Mouse (Mus musculus): ENCODE data around the gene Tln1.

Gene Tln1

DNA sequence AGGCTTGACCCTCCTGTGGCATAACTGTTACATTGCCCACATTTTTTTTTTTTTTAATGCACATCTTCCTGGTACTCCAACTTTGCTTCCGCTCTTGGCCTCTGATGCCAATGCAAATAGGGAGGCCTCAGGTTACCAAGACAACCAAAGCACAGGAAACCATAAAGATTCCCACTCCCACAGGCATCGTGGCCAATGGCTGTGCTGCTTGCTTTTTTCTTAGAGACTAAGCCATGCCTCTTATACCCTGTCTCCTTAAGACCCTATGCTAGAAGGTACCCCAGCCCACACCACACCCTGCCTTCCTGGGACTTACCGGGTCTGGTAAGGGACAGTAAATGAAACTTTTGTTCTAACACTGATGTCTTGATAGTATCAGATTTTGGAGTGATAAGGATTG, 31.0 kb upstream of the Tln1 start:
- no peaks in the 10 kb centered on the region for H3K4me1 ChIP-seq (replicated peaks; ENCODE audit: low read depth, low read length)

DNA sequence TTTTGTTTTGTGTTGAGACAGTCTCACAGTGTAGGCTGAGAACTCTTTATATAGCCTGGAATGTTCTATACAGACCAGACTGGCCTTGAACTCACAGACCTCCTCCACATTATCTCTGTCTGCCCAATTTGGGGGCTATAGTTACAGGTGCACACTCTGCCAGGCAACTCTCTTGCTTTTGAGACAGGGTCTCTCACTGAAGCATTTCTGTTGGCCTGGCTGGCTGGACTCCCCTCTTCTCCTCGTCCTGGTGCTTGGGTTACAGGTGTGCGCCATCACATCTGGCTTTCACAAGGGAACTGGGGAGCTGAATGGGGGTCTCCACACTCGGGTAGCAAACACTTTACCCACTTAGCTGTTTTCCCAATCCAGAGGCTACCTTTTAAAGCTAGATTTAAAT, 29.5 kb upstream of the Tln1 start:
- Histone ChIP-seq H3K27me3 (ENCODE audit: insufficient read depth, low read length) (peaks cover 2% of the 10 kb centered on the region; the same call in 1 of the 2 replicates), H3K4me3 (replicated peaks; ENCODE audit: low read length) (no peak overlapping the region), H3K36me3 (ENCODE audit: insufficient read depth, low read length) (no peaks in the 10 kb centered on the region), H3K4me1 (replicated peaks; ENCODE audit: low read depth, low read length) (peaks cover 2% of the 10 kb centered on the region; the same call in 1 of the 2 replicates), H3K9me3 (ENCODE audit: low read length) (no peaks in the 10 kb centered on the region)
- TF ChIP-seq NANOG (IDR thresholded peaks at IDR 0.05; ENCODE audit: borderline replicate concordance, low read length) (no peak), CTCF (conservative IDR thresholded peaks at IDR 0.05; ENCODE audit: low read length) (no peak), POU5F1 (IDR thresholded peaks at IDR 0.05; ENCODE audit: borderline replicate concordance, low read length) (no peak)

More for the DNA sequence above, 31.0 kb upstream of the Tln1 start:
- H3K36me3 ChIP-seq (ENCODE audit: insufficient read depth, low read length), result no peaks in the 10 kb centered on the region
- no peak overlapping the region for H3K4me3 ChIP-seq (replicated peaks; ENCODE audit: low read length)
- TF ChIP-seq POU5F1 (IDR thresholded peaks at IDR 0.05; ENCODE audit: borderline replicate concordance, low read length) (no peak), CTCF (conservative IDR thresholded peaks at IDR 0.05; ENCODE audit: low read length) (no peak)
- no peaks in the 10 kb centered on the region for H3K9me3 ChIP-seq (ENCODE audit: low read length)
- H3K27me3 ChIP-seq (ENCODE audit: insufficient read depth, low read length), result peaks cover 2% of the 10 kb centered on the region; the same call in 1 of the 2 replicates

DNA sequence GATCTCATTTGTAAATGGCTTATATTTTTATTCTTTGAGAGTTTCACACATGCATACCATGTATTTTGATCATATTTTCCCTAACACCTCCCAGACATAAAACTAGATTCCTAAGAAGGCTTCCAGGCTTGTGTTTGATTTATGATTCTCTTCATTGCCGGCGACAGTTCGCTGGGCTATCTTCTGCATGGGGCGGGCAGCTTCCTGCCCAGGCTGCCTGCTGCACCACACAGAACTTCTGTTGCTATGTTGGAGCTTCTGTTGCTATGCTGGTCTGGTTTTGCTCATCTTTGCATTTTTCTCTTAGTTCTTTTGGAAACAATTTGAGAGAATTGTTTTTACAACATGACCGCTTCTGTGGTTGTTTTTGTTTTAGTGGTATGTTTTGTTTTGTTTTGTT, 29.1 kb upstream of the Tln1 start:
- H3K36me3 ChIP-seq (ENCODE audit: insufficient read depth, low read length), result no peaks in the 10 kb centered on the region
- H3K4me1 ChIP-seq (replicated peaks; ENCODE audit: low read depth, low read length), result peaks cover 6% of the 10 kb centered on the region
- no peak overlapping the region for H3K4me3 ChIP-seq (replicated peaks; ENCODE audit: low read length)
- no peaks in the 10 kb centered on the region for H3K9me3 ChIP-seq (ENCODE audit: low read length)
- H3K27me3 ChIP-seq (ENCODE audit: insufficient read depth, low read length), result peaks cover 2% of the 10 kb centered on the region; the same call in 1 of the 2 replicates
- TF ChIP-seq POU5F1 (IDR thresholded peaks at IDR 0.05; ENCODE audit: borderline replicate concordance, low read length) (no peak), CTCF (conservative IDR thresholded peaks at IDR 0.05; ENCODE audit: low read length) (no peak), NANOG (IDR thresholded peaks at IDR 0.05; ENCODE audit: borderline replicate concordance, low read length) (no peak)

DNA sequence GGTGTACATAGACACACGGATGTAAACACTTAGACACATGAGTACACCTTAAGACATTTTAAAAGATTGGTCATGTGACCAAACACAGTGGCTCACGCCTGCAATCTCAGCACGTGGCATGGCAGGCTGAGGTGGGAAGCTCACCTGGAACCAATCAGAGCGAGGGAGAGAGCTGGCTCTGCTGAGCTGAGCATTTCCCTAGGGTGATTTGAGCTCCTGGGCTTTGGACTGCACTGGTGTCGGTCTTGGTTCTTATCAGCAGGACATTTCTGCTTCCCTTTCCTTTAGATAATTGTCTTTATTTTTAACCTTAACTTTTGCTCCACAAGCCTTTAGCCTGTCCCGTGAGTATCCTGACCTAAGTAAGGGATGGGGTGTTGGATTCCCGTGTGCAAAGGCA, 25.2 kb upstream of the Tln1 start:
- Histone ChIP-seq H3K4me3 (replicated peaks; ENCODE audit: low read length) (no peak overlapping the region), H3K36me3 (ENCODE audit: insufficient read depth, low read length) (peaks cover 23% of the 10 kb centered on the region), H3K27me3 (ENCODE audit: insufficient read depth, low read length) (no peaks in the 10 kb centered on the region), H3K4me1 (replicated peaks; ENCODE audit: low read depth, low read length) (peaks cover 44% of the 10 kb centered on the region), H3K9me3 (ENCODE audit: low read length) (no peaks in the 10 kb centered on the region)
- TF ChIP-seq POU5F1 (IDR thresholded peaks at IDR 0.05; ENCODE audit: borderline replicate concordance, low read length), result no peak
- no peak for TF ChIP-seq CTCF (conservative IDR thresholded peaks at IDR 0.05; ENCODE audit: low read length)
- TF ChIP-seq NANOG (IDR thresholded peaks at IDR 0.05; ENCODE audit: borderline replicate concordance, low read length), result no peak

DNA sequence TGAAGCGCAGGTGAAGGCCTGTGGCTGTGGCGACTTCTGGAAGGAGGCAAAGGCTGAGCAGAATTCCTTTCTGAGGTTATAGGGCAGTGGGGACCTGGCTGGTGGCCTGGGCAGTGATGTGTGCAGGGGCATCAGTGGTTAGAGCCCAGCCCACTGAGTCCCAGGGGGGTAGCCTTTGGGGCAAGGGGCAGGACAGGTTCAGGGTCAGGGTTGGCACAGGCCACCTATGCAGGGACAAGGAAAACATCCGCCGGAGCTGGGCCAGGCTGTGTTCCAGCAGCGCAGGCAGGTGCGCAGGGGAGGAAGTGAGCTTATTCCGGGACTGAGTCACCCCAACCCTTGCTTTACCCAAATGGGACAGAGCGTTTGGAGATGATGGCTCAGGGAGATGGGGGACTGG, 23.9 kb upstream of the Tln1 start:
- Histone ChIP-seq H3K9me3 (ENCODE audit: low read length) (no peaks in the 10 kb centered on the region), H3K4me3 (replicated peaks; ENCODE audit: low read length) (no peak overlapping the region), H3K27me3 (ENCODE audit: insufficient read depth, low read length) (no peaks in the 10 kb centered on the region), H3K4me1 (replicated peaks; ENCODE audit: low read depth, low read length) (peaks cover 50% of the 10 kb centered on the region), H3K36me3 (ENCODE audit: insufficient read depth, low read length) (peaks cover 36% of the 10 kb centered on the region)
- TF ChIP-seq CTCF (conservative IDR thresholded peaks at IDR 0.05; ENCODE audit: low read length) (no peak), NANOG (IDR thresholded peaks at IDR 0.05; ENCODE audit: borderline replicate concordance, low read length) (no peak), POU5F1 (IDR thresholded peaks at IDR 0.05; ENCODE audit: borderline replicate concordance, low read length) (no peak)

DNA sequence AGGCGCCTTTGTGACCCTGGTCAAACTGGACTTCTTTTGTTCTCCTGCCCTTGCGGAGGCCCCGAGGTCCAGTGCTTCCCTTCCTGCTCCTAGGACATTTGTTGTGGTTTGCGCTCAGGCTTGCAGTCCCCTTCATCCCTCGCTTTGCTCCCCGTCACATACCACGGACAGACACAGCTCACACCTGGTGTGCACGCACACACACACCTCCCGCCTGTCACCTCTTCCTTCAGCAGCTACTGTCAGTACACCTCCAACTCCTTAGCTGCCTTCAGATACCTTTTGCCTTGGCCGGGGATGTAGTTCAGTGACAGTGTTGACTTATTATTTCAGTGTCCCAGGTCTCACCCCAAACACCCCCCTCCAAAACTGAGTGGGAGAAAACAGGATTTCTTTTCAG, 23.2 kb upstream of the Tln1 start:
- H3K9me3 ChIP-seq (ENCODE audit: low read length), result no peaks in the 10 kb centered on the region
- peaks cover 43% of the 10 kb centered on the region for H3K36me3 ChIP-seq (ENCODE audit: insufficient read depth, low read length)
- H3K4me1 ChIP-seq (replicated peaks; ENCODE audit: low read depth, low read length), result peaks cover 50% of the 10 kb centered on the region
- H3K27me3 ChIP-seq (ENCODE audit: insufficient read depth, low read length), result no peaks in the 10 kb centered on the region
- no peak overlapping the region for H3K4me3 ChIP-seq (replicated peaks; ENCODE audit: low read length)
- TF ChIP-seq POU5F1 (IDR thresholded peaks at IDR 0.05; ENCODE audit: borderline replicate concordance, low read length), result no peak
- no peak for TF ChIP-seq CTCF (conservative IDR thresholded peaks at IDR 0.05; ENCODE audit: low read length)
- no peak for TF ChIP-seq NANOG (IDR thresholded peaks at IDR 0.05; ENCODE audit: borderline replicate concordance, low read length)

DNA sequence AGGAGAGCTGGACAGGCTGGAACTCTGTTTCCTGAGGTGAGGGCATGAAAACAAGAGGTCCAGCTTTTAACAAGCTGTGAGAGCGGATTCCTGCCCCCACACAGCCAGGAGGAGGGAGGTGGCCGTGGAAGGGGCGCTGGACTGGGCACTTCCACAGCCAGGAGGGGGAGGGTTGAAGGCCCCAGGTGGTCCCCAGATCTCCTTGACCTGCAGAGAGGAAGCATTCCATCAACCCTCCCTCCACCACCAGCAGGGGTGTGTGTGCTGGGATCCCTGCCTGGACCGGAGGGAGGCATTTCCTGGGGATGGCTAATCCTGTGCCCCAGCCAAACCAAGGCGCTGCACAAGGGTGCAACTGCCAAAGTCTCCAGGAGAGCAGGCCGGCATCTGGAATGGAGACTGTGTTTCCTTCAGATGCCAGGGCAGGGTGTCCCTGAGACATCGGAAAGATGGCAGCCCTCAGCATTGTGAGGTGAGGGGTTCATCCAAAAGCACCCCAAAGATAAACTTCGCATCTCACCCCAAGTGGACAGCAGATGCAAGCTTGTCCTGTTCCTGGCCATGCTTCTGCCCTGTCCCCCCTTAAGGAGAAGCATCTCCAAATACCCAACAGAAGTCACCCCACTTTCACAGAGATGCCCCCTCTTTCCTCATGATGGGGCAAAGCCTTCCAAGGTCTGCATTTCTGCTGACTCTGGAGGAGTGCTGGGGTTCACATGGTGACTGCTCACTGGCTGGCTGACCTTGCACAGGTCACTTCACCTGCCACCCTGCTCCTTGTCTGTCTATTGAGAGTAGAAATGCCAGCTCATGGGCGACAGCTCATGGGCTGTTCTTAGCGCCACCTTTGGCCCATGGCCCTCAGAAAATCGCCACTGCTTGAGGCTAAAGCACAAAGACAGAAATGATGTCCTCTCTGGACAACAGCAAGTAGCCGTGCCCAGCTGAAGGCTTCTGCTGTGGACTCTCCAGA, 22.2 kb upstream of the Tln1 start, which contains the start of gene Msmp:
TSS of gene Msmp (minus strand) at position 51 of the 973 bp plus-strand sequence.
- no peak within 1 kb of the TSS; the same call in 1 of the 2 replicates for H3K4me3 ChIP-seq (replicated peaks; ENCODE audit: low read length)
- H3K36me3 ChIP-seq (ENCODE audit: insufficient read depth, low read length), result peaks cover 50% of the 10 kb centered on the region
- no peaks in the 10 kb centered on the region for H3K9me3 ChIP-seq (ENCODE audit: low read length)
- TF ChIP-seq CTCF (conservative IDR thresholded peaks at IDR 0.05; ENCODE audit: low read length) (no peak), NANOG (IDR thresholded peaks at IDR 0.05; ENCODE audit: borderline replicate concordance, low read length) (no peak), POU5F1 (IDR thresholded peaks at IDR 0.05; ENCODE audit: borderline replicate concordance, low read length) (no peak)
- peaks cover 52% of the 10 kb centered on the region for H3K4me1 ChIP-seq (replicated peaks; ENCODE audit: low read depth, low read length)
- H3K27me3 ChIP-seq (ENCODE audit: insufficient read depth, low read length), result no peaks in the 10 kb centered on the region

DNA sequence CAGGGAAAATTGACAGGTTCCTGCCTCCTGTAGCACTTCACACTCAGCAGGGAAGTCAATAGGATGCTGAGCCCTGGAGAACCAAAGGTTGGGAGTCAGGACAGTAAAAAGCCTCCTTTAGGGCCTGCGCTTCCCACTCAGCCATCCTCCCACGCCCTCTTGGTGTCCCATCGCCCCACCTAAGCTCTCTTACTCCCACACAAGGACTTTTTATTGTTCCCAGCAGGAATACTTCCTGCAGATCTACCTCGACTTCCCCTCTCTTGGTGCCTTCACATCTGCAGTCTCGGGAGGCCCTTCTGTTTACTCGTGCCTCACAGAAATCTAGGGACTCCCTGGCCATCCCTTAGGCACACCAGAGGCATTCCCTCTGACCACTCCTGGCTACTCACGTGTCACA, 20.9 kb upstream of the Tln1 start:
- Histone ChIP-seq H3K9me3 (ENCODE audit: low read length) (no peaks in the 10 kb centered on the region), H3K27me3 (ENCODE audit: insufficient read depth, low read length) (no peaks in the 10 kb centered on the region), H3K36me3 (ENCODE audit: insufficient read depth, low read length) (peaks cover 50% of the 10 kb centered on the region), H3K4me3 (replicated peaks; ENCODE audit: low read length) (no peak overlapping the region), H3K4me1 (replicated peaks; ENCODE audit: low read depth, low read length) (peaks cover 59% of the 10 kb centered on the region)
- no peak for TF ChIP-seq POU5F1 (IDR thresholded peaks at IDR 0.05; ENCODE audit: borderline replicate concordance, low read length)
- no peak for TF ChIP-seq NANOG (IDR thresholded peaks at IDR 0.05; ENCODE audit: borderline replicate concordance, low read length)
- no peak for TF ChIP-seq CTCF (conservative IDR thresholded peaks at IDR 0.05; ENCODE audit: low read length)
